Mouse (Mus musculus): ENCODE data around the gene Igdcc4. TPM values are rescaled to one million over a fixed set of nuclear protein-coding genes. Genes with fewer than 3 reads are reported as not detected.

The Igdcc4 gene
- polyA plus RNA-seq, 1 experiment from 2014 or later = 11.7 TPM

GRCm38 (mm10) chr9:65164870-65165269, 63.6 kb downstream of the Igdcc4 start:
- Histone ChIP-seq H3K27me3 (replicated peaks) (no peaks in the 10 kb centered on the region), H3K4me2 (replicated peaks) (no peak overlapping the region), H3K4me3 (no peak overlapping the region), H3K9me3 (no peaks in the 10 kb centered on the region), H3K9ac (no peak overlapping the region), H3K36me3 (no peaks in the 10 kb centered on the region), H3K4me1 (peaks cover 90% of the 10 kb centered on the region), H3K27ac (no peak overlapping the region)
- WGBS = 32% methylated on average over 1 of the region's 1 CpGs
- no peak for ATAC-seq (ENCODE audit: low FRiP score, low read depth)

DNA sequence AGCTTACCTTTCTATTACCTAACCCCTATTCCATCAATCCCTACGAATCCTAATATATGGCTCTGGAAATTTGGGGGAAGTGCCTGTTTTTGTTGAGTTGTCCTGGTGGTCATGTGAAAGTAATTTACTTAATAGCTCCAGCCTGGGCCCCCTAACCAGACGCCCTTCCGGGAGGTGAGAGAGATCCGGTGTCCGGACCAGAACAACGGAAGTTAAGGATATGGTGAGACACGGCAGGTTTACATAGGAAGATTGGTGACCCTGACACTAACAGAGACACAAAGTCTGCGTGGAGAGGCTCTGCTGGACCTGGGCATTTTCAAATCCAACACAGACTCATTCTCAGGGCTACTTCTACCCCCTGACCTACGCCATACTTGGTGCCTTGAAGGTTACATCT, 65.1 kb downstream of the Igdcc4 start:
- ATAC-seq (ENCODE audit: low FRiP score, low read depth) = no peak
- WGBS = 41% methylated on average over 9 of the region's 9 CpGs
- Histone ChIP-seq H3K4me2 (replicated peaks) (no peak overlapping the region), H3K4me3 (no peak overlapping the region), H3K36me3 (no peaks in the 10 kb centered on the region; the same call in 1 of the 2 replicates), H3K4me1 (peaks cover 79% of the 10 kb centered on the region), H3K9ac (no peak overlapping the region), H3K9me3 (no peaks in the 10 kb centered on the region), H3K27ac (no peak overlapping the region), H3K27me3 (replicated peaks) (no peaks in the 10 kb centered on the region)

GRCm38 (mm10) chr9:65168534-65168933, 67.2 kb downstream of the Igdcc4 start:
- 0 out of 2 replicates have a peak, but pooled peaks have one; percentile 50 for ATAC-seq (ENCODE audit: low FRiP score, low read depth)
- Histone ChIP-seq H3K36me3 (peaks cover 4% of the 10 kb centered on the region; the same call in 1 of the 2 replicates), H3K27me3 (replicated peaks) (no peaks in the 10 kb centered on the region), H3K4me3 (no peak overlapping the region), H3K4me1 (peaks cover 69% of the 10 kb centered on the region), H3K9me3 (no peaks in the 10 kb centered on the region), H3K27ac (no peak overlapping the region), H3K4me2 (replicated peaks) (peak overlapping the region; percentile 24), H3K9ac (no peak overlapping the region)
- 15% methylated on average over 6 of the region's 6 CpGs for WGBS

DNA sequence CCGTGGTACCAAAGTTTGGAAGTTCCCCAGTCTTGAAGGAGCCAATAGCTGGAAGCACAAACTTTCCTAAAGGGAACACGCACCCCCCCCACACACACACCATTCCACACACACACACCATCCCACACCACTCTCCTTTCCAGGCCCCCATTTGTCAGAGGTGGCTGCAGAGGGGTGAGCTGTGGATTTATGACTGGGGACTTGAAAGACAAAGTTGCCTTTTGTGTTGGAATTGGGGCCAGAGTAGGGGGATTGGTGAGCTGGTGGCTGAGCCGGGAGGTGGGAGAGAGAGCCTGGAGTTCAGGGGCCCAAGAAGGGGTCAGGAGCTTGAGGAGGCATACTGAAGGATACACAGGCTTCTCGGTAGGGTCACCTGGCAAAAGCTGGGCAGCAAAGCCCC, 67.7 kb downstream of the Igdcc4 start:
- Histone ChIP-seq H3K9me3 (no peaks in the 10 kb centered on the region), H3K4me2 (replicated peaks) (peak overlapping the region; percentile 24), H3K4me1 (peaks cover 65% of the 10 kb centered on the region), H3K36me3 (peaks cover 4% of the 10 kb centered on the region; the same call in 1 of the 2 replicates), H3K27ac (no peak overlapping the region), H3K4me3 (no peak overlapping the region), H3K9ac (no peak overlapping the region), H3K27me3 (replicated peaks) (no peaks in the 10 kb centered on the region)
- ATAC-seq (ENCODE audit: low FRiP score, low read depth) = 0 out of 2 replicates have a peak, but pooled peaks have one; percentile 41
- WGBS = 4% methylated on average over 4 of the region's 4 CpGs

DNA sequence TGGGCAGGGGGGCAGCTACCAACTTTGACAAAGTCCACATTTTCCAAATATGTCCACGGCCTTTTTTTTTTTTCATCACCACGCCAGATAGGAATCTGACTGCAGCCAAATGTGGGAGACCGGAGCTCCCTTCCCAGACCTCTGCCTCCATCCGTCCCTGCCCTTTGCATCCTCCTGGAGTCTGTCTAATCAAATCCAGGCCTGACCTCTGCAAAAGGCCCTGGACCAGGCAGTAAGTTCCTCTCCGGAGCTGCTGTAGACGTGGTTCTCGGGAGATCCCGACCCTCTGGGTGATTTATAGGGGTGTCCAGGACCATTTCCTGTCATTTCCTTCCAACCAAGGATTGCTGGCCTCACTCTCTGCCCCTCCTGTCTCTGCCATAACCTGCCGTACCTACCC, 71.4 kb downstream of the Igdcc4 start:
- H3K27ac ChIP-seq = no peak overlapping the region
- H3K4me1 ChIP-seq = peaks cover 62% of the 10 kb centered on the region
- WGBS = 46% methylated on average over 9 of the region's 9 CpGs
- peaks cover 10% of the 10 kb centered on the region for H3K36me3 ChIP-seq
- H3K9ac ChIP-seq = no peak overlapping the region
- no peak overlapping the region for H3K4me3 ChIP-seq
- ATAC-seq (ENCODE audit: low FRiP score, low read depth) = no peak
- no peaks in the 10 kb centered on the region for H3K27me3 ChIP-seq (replicated peaks)
- H3K9me3 ChIP-seq = no peaks in the 10 kb centered on the region
- no peak overlapping the region for H3K4me2 ChIP-seq (replicated peaks)

GRCm38 (mm10) chr9:65175234-65175938, 74.1 kb downstream of the Igdcc4 start:
- Histone ChIP-seq H3K9me3 (no peaks in the 10 kb centered on the region), H3K4me2 (replicated peaks) (peak overlapping the region; percentile 39), H3K4me1 (peaks cover 67% of the 10 kb centered on the region), H3K36me3 (peaks cover 10% of the 10 kb centered on the region), H3K27me3 (replicated peaks) (no peaks in the 10 kb centered on the region), H3K4me3 (no peak overlapping the region), H3K9ac (peak overlapping the region; percentile 34), H3K27ac (peak overlapping the region; percentile 85)
- ATAC-seq (ENCODE audit: low FRiP score, low read depth) = peak; percentile 15
- 10% methylated on average over 5 of the region's 5 CpGs for WGBS

DNA sequence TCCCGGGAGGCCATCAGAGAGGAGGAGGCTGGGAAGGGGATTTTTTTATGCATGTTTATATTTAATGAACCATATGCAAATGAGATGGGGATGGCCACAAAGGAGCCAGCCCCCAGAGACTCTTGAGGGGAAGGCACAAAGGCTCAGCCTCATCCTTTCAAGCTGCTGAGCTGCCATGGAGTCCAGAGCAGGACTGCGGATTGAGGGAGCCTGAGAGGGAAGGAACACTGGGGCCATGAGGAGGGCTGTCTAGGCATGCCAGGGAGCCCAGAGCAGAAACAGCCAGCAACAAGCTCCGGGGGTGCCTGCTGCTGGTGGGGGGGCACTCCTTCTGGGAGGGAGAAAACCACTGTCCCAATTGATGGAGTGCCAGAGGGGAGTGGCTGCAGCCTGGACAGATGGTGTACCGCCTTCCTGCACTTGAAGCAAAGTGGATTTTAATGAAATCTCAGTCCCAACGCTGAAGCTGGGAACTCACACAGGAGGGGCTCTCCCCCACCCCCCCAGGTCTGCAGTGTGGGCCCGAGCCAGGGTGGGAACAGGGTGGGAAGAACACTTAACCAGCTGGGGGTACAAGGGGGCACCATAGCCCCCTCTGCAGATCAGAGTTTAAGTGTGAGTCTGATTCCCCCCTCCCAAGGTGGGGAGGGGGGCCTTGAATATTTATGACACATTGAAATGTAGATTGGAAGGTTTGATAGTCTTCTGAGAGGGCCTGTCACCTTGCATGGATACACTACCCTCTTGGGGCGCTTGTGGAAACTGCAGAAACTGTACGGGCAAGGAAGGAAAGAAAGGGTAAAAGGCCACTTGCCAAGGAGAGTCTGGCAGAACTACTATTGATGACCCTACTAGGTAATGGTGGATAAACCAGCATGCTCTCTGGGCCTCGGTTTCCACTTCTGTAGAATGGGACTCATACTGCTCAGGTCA, 74.9 kb downstream of the Igdcc4 start:
- H3K27me3 ChIP-seq (replicated peaks) = no peaks in the 10 kb centered on the region
- peak overlapping the region; percentile 39 for H3K4me2 ChIP-seq (replicated peaks)
- H3K36me3 ChIP-seq = peaks cover 12% of the 10 kb centered on the region
- 11% methylated on average over 9 of the region's 9 CpGs for WGBS
- H3K9ac ChIP-seq = peak overlapping the region; percentile 34
- no peak overlapping the region for H3K4me3 ChIP-seq
- peaks cover 75% of the 10 kb centered on the region for H3K4me1 ChIP-seq
- peak overlapping the region; percentile 85 for H3K27ac ChIP-seq
- H3K9me3 ChIP-seq = no peaks in the 10 kb centered on the region
- ATAC-seq (ENCODE audit: low FRiP score, low read depth) = peak; percentile 68

- Histone ChIP-seq H3K36me3 (peaks cover 25% of the 10 kb centered on the region), H3K9ac (0 out of 2 replicates have a peak overlapping the region, but pooled peaks have one; percentile 13), H3K4me2 (replicated peaks) (peak overlapping the region; percentile 46; the same call in 1 of the 2 replicates), H3K9me3 (no peaks in the 10 kb centered on the region), H3K27ac (peak overlapping the region; percentile 85), H3K4me3 (no peak overlapping the region), H3K27me3 (replicated peaks) (no peaks in the 10 kb centered on the region), H3K4me1 (peaks cover 87% of the 10 kb centered on the region)
- ATAC-seq (ENCODE audit: low FRiP score, low read depth) = no peak
- WGBS = 66% methylated on average over 3 of the region's 3 CpGs
Observed at GRCm38 (mm10) chr9:65177497-65177896, 76.2 kb downstream of the Igdcc4 start.

DNA sequence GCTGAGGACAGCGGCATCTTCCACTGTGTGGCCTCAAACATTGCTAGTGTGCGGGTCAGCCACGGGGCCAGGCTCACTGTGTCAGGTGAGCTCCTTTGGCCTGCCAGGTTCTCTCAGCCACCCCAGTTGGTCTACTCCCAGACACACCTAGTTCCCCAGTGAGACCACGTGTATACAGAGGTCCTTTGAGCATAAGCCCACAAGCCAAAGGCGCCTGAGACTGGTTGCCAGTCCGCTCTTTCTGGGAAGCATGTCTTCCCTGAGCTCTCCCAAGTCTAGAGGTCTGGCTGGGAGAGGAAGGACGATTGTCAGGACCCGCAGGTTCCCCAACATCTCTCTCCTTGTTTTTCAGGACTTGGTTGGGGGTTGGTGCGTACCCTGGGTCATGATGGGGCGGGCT, 76.6 kb downstream of the Igdcc4 start:
- no peak for ATAC-seq (ENCODE audit: low FRiP score, low read depth)
- Histone ChIP-seq H3K4me2 (replicated peaks) (peak overlapping the region; percentile 46), H3K4me1 (peaks cover 87% of the 10 kb centered on the region), H3K4me3 (no peak overlapping the region), H3K27me3 (replicated peaks) (no peaks in the 10 kb centered on the region), H3K9me3 (no peaks in the 10 kb centered on the region), H3K36me3 (peaks cover 29% of the 10 kb centered on the region), H3K27ac (peak overlapping the region; percentile 85), H3K9ac (peak overlapping the region; percentile 48; the same call in 1 of the 2 replicates)
- WGBS = 42% methylated on average over 10 of the region's 10 CpGs

DNA sequence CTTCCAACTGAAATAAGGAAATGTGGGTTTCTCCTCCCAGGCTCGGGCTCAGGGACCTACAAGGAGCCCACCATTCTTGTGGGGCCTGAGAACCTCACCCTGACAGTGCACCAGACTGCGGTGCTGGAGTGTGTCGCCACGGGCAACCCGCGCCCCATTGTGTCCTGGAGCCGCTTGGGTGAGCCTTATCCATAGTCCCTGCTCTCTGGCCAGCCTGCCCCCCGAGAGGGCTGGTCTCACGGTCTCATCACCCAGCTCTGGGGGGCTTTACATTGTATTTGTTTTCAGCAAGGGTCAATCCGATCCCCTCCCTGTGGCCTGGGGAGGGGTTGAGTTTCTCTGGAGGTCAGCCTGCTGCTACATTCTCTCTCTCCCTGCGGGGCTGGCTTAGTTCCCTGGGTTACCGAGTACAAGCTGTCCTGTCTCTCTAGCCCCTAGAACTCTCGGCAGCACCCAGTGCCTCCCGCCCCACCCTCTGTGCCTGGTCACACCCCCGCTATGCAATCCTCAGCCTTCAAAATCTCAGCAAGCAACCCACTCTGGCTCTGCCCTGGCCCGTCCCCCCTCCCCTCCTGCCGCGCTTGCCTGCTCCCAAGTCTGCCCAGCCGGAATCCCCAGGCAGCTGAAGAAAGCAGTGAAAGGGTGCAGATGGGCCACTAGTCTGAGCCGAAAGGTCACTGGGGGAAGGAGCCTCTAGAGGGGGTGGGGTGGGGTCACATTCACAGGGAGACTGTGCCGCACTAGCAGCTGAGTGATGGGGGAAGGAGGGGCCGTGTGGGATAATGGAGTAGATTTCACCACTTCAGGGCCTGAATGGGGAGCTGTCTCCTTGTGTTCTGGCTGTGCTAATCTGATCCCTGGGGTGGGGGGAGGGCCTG, 77.3 kb downstream of the Igdcc4 start:
- Histone ChIP-seq H3K27ac (peak overlapping the region; percentile 85), H3K4me2 (replicated peaks) (peak overlapping the region; percentile 46), H3K36me3 (peaks cover 32% of the 10 kb centered on the region), H3K4me3 (peak overlapping the region; percentile 9; the same call in 1 of the 2 replicates), H3K27me3 (replicated peaks) (no peaks in the 10 kb centered on the region), H3K9ac (peak overlapping the region; percentile 48), H3K9me3 (no peaks in the 10 kb centered on the region), H3K4me1 (peaks cover 81% of the 10 kb centered on the region)
- 2% methylated on average over 22 of the region's 22 CpGs for WGBS
- ATAC-seq (ENCODE audit: low FRiP score, low read depth) = peak; percentile 65

DNA sequence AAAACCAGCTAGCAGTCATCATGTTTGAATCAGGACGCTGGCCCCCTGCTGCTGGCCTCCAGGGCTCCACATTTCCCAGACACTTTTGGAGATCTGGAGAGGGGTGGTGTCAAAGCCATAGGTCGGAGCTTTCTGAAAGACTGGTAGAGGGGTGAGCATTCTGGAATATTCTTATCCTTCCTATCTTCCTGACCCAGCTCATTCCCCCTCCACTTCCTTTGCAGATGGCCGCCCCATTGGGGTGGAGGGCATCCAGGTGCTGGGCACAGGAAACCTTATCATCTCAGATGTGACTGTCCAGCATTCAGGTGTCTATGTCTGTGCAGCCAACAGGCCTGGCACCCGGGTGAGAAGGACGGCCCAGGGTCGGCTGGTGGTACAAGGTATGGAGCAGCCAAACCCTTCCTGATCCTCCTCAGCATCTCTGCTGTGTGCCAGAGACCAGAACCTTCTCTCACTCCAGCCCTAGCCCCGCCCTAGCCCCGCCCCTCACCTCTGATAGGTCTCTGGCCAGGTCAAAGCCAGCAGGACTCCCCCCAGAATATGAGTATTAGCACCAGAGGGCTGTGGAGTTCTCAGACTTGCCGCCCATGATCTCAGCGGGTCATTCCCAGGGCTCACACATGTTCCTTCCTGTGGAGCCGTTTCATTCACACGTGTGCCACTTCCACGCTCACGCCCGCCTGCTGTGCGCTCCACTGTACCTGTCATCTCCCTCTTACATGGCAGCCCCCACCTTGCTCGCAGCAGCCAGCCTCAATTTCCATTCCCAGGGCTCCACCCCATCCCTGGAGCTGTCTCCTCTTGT, 78.7 kb downstream of the Igdcc4 start:
- Histone ChIP-seq H3K4me2 (replicated peaks) (peak overlapping the region; percentile 30), H3K9me3 (no peaks in the 10 kb centered on the region), H3K4me1 (peaks cover 79% of the 10 kb centered on the region), H3K36me3 (peaks cover 45% of the 10 kb centered on the region), H3K9ac (0 out of 2 replicates have a peak overlapping the region, but pooled peaks have one; percentile 19), H3K27me3 (replicated peaks) (no peaks in the 10 kb centered on the region), H3K4me3 (no peak overlapping the region), H3K27ac (peak overlapping the region; percentile 85; the same call in 1 of the 2 replicates)
- WGBS = 24% methylated on average over 17 of the region's 17 CpGs
- ATAC-seq (ENCODE audit: low FRiP score, low read depth) = no peak
